Mouse (Mus musculus) liver, embryonic 14.5 days (tissue): Measurements from ENCODE around the gene Iqch. TPM values are rescaled to one million over a fixed set of nuclear protein-coding genes. Genes with fewer than 3 reads are reported as not detected.

ENCODE experiments used
- ATAC-seq: fragments of 200-750 bp; cut with Nextera tagmentation; 2 replicates; pipeline ENCODE4 v1.8.0; 2017; ENCODE audit warnings: moderate number of reproducible peaks, mild to moderate bottlenecking, moderate library complexity; ENCODE audit not compliant: insufficient read depth
- DNase-seq, 3 experiments: peaks; one replicate each; pipeline ENCODE4 v3.0.0-alpha.2; 2012 to 2013; ENCODE audit warnings: low read depth in 3 of 3, low spot score in 3 of 3
- H3K27ac ChIP-seq: fragments of 300-500 bp; sonication (generic); 2 replicates; pipeline ENCODE4 v1.5.1; 2014; ENCODE audit warnings: moderate library complexity, mild to moderate bottlenecking, control low read depth, inconsistent platforms
- H3K27me3 ChIP-seq: fragments of 300-500 bp; sonication (generic); 2 replicates; pipeline ENCODE4 v1.6.1; 2014; ENCODE audit warnings: mild to moderate bottlenecking, low read length, moderate library complexity; ENCODE audit not compliant: control insufficient read depth, insufficient read depth
- H3K36me3 ChIP-seq: fragments of 300-500 bp; sonication (generic); replicated peaks from 2 replicates; pipeline ENCODE4 v1.6.1; 2014; ENCODE audit warnings: low read depth; ENCODE audit not compliant: control insufficient read depth, insufficient read depth
- H3K4me1 ChIP-seq, 2 experiments: fragments of 200-500 bp in 1 of 2; fragments of 300-500 bp in 1 of 2; sonication (generic) in 1 of 2; replicated peaks; 2 replicates each; pipeline ENCODE4 v1.6.1; 2012 to 2014; ENCODE audit warnings: antibody characterized with exemption in 1 of 2, inconsistent platforms in 1 of 2, low read length in 1 of 2; ENCODE audit not compliant: control insufficient read depth in 2 of 2, insufficient read depth in 2 of 2
- H3K4me2 ChIP-seq: fragments of 300-500 bp; sonication (generic); 2 replicates; pipeline ENCODE4 v1.6.1; 2014; ENCODE audit warnings: low read depth, mild to moderate bottlenecking, control low read depth, moderate library complexity
- H3K4me3 ChIP-seq, 2 experiments: fragments of 200-500 bp in 1 of 2; fragments of 300-500 bp in 1 of 2; sonication (generic) in 1 of 2; 2 replicates each; pipeline ENCODE4 v1.5.1; 2012 to 2014; ENCODE audit warnings: low read depth in 2 of 2, low read length in 2 of 2, mild to moderate bottlenecking in 2 of 2, control low read depth in 1 of 2, inconsistent platforms in 1 of 2, moderate library complexity in 1 of 2; ENCODE audit not compliant: insufficient read depth in 1 of 2
- H3K9ac ChIP-seq: fragments of 300-500 bp; sonication (generic); replicated peaks from 2 replicates; pipeline ENCODE4 v1.6.1; 2014; ENCODE audit warnings: mild to moderate bottlenecking, control low read depth, moderate library complexity
- H3K9me3 ChIP-seq: fragments of 300-500 bp; sonication (generic); 2 replicates; pipeline ENCODE4 v1.6.1; 2016; ENCODE audit warnings: low read length, mixed read lengths; ENCODE audit not compliant: control insufficient read depth
- CTCF ChIP-seq: IDR thresholded peaks from 2 replicates; pipeline ENCODE4 v1.5.1; 2016; ENCODE audit warnings: antibody characterized with exemption, low read depth, control low read depth
- EP300 ChIP-seq: IDR thresholded peaks from 2 replicates; pipeline ENCODE4 v1.6.1; 2016; ENCODE audit warnings: antibody characterized with exemption, low read depth
- WGBS: fragments of 180-500 bp; shearing (Covaris S2); extraction: QIAGEN DNeasy Blood & Tissue Kit; methylation state at CpG from one replicate; pipeline ENCODE4 v1.1.7; 2014; ENCODE audit not compliant: insufficient replicate concordance; 5-methylcytosine and 5-hydroxymethylcytosine counted together
- polyA plus RNA-seq, 2 experiments: library from polyadenylated mRNA; depleted of rRNA in 1 of 2; stranded (reverse) in 1 of 2; unstranded in 1 of 2; fragments of >200 nt; fragmentation: Nextera tagmentation in 1 of 2; extraction: Ambion mirVana in 1 of 2; gene quantifications; 2 replicates each; pipeline versions ENCODE4 v1.2.1 to v1.2.3; 2012 to 2014

Gene Iqch
- polyA plus RNA-seq, 2 experiments, result not detected

DNA sequence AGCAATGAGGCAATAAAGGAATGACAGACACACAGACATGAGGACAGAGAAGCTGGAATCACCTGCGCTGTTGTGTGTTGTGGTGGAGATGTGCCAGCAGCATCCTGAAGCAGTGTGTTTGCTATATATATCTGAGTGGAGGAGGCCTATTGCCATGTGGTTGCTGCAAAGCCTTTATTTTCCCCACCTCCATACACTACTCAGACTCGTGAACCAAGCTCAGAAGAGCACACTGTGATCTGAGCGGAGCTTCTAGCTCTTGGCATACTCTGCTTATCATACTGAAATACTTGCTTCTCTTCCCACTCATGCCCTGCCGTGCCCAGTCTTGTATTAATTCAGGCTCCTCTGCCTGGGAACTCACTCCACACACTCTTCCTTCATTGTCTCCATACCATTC is 20.5 kb downstream of the Iqch start:
- Histone ChIP-seq H3K36me3 (no peaks in the 10 kb centered on the region), H3K4me3 (no peak overlapping the region), H3K9ac (no peak overlapping the region), H3K9me3 (no peaks in the 10 kb centered on the region), H3K4me2 (no peak overlapping the region), H3K27me3 (no peaks in the 10 kb centered on the region), H3K4me1 (peaks cover 0 to 5% of the 10 kb centered on the region in 2 experiments; a peak in 2 of 4 replicates), H3K27ac (no peak overlapping the region)
- no peak for ATAC-seq
- no peak for DNase-seq
- TF ChIP-seq EP300, result no peak
- no peak for TF ChIP-seq CTCF
- WGBS, result 58% methylated on average over 4 of the region's 4 CpGs

- no peaks in the 10 kb centered on the region for H3K36me3 ChIP-seq
- H3K4me1 ChIP-seq, result peaks cover 0 to 3% of the 10 kb centered on the region in 2 experiments; a peak in 2 of 4 replicates
- H3K27ac ChIP-seq, result no peak overlapping the region
- no peak overlapping the region for H3K4me2 ChIP-seq
- no peak for TF ChIP-seq EP300
- no peak for TF ChIP-seq CTCF
- H3K9me3 ChIP-seq, result no peaks in the 10 kb centered on the region
- no peaks in the 10 kb centered on the region for H3K27me3 ChIP-seq
- no peak for ATAC-seq
- no peak overlapping the region for H3K9ac ChIP-seq
- 73% methylated on average over 2 of the region's 2 CpGs for WGBS
- DNase-seq, result no peak
- H3K4me3 ChIP-seq, result no peak overlapping the region
Observed at GRCm38 (mm10) chr9:63580046-63580445, 22.2 kb downstream of the Iqch start.

- H3K9me3 ChIP-seq, result no peaks in the 10 kb centered on the region
- no peak overlapping the region for H3K4me2 ChIP-seq
- 59% methylated on average over 5 of the region's 5 CpGs for WGBS
- H3K27me3 ChIP-seq, result no peaks in the 10 kb centered on the region
- no peaks in the 10 kb centered on the region for H3K36me3 ChIP-seq
- H3K4me1 ChIP-seq, result 0 out of 4 replicates have a peak, but pooled peaks cover 0 to 2% of the 10 kb centered on the region in 2 experiments
- no peak overlapping the region for H3K27ac ChIP-seq
- TF ChIP-seq CTCF (peak; percentile 29; the same call in 1 of the 2 replicates), EP300 (no peak)
- ATAC-seq (no peak), DNase-seq (no peak)
- H3K4me3 ChIP-seq, result no peak overlapping the region
- no peak overlapping the region for H3K9ac ChIP-seq
Observed at GRCm38 (mm10) chr9:63579644-63580043, 22.6 kb downstream of the Iqch start.

DNA sequence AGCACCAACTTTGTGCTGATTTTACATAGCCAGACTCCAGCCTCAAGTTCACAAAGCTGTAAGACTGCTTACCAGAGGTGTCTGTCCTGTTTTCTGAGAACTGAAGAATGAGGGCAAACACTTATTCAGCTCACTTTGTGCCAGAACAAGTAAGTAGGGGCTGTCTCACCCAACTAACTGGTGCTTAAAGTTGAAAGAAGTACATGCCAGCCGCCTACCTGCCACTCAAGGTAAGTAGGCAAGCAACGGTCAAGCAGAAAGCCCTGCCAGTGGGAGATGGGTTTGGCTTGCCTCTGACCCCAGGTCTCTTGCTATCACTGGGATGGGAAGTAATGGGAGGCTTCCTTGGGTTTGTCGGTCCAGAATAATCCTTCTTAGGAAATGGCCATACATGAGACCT is 24.8 kb downstream of the Iqch start:
- 74% methylated on average over 3 of the region's 3 CpGs for WGBS
- no peak for DNase-seq
- Histone ChIP-seq H3K4me3 (no peak overlapping the region), H3K4me2 (no peak overlapping the region), H3K36me3 (no peaks in the 10 kb centered on the region), H3K9me3 (no peaks in the 10 kb centered on the region), H3K27ac (no peak overlapping the region), H3K4me1 (0 out of 4 replicates have a peak, but pooled peaks cover 0 to under 1% of the 10 kb centered on the region in 2 experiments), H3K27me3 (no peaks in the 10 kb centered on the region), H3K9ac (no peak overlapping the region)
- no peak for ATAC-seq
- TF ChIP-seq EP300 (no peak), CTCF (no peak)

DNA sequence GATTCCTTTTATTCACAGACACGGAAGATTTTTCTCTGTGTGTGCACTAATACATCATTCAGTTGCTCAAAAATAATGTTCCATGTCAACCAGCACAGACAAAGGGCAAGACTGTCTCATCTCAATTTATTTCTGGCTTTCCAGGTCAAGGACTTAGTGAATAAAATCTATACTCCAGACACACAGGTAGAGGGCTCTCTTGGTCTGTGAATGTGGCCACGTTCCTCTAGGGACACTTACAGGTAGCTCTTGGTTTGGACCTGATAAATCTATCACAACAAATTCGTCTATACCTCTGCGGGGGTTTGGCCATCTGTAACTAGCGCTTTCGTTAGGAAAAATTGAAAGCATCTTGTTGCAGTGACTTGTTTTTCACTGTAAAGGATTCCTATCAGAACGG is 29.4 kb downstream of the Iqch start:
- Histone ChIP-seq H3K36me3 (no peaks in the 10 kb centered on the region), H3K4me2 (no peak overlapping the region), H3K4me1 (no peaks in the 10 kb centered on the region), H3K9ac (no peak overlapping the region), H3K4me3 (no peak overlapping the region), H3K9me3 (no peaks in the 10 kb centered on the region), H3K27me3 (no peaks in the 10 kb centered on the region), H3K27ac (no peak overlapping the region)
- DNase-seq (no peak), ATAC-seq (no peak)
- 56% methylated on average over 7 of the region's 7 CpGs for WGBS
- TF ChIP-seq EP300, result no peak
- no peak for TF ChIP-seq CTCF
